Mouse (Mus musculus): ENCODE results near the gene Olfr1494.

Olfr1494 gene

DNA sequence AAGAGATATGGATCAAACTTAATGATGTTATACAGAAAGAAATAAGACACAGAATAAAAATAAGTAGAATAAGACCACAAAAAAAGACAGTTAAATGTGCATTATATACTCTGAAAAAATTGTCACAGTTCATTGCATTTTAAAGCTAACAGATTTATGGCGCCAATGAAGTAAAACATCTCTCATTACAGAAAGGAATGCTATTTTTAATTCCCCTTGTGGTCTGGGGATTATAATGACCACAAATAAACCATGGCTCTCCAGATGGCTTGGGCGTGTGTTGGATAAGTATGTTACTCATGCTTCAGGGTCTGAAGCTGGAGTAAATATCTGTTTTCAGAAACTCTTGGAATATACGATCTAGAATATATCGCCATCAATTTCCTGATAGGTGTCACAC, at the start of gene Olfr1494:
Gene Olfr1494 (plus strand): TSS at position 301 of the 400 bp plus-strand sequence.
- no peak for DNase-seq (ENCODE audit: low spot score in 2 of 2)

DNA sequence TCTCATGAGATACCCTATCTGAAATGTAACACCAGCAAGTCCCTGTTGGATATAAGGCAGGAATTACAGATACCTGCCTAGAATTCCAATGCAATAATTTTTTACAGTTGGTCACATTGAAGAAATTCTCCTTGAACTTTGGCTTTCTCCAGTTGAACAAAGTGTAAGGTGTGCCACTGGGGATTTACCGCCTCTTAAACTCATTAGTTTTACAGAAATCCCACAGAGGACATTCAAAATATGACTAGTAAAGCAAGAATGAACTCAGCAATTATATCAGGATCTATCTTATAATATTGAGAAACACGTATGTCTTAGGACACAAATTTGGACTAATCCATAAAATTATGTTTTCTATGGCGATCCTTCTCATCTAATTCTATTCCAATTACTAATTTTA, 42.6 kb upstream of the Olfr1494 start, which contains the start of gene Olfr1491:
Gene Olfr1491 (plus strand): TSS at position 301 of the 400 bp plus-strand sequence.
- DNase-seq (ENCODE audit: low spot score in 2 of 2), result no peak

DNA sequence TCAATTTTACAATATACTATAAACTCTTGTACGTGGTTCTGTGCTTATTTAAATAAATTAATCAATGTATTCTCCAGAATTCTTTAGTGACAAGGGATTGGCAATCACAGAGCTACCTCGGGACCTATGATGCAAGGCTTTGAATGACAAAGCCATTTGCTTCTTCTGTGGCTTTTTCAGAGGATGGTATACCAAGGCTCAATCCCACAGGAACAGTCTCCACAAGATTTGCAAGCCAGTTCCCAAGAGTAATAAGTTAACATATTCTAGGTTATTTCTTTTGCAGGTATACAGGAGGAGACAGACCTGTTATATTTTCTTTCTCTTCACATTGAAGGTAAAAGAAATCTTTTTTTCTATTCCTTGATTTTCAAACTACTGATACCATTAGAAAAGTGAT, 16.6 kb upstream of the Olfr1494 start, which contains the start of gene Olfr1493-ps1:
Gene Olfr1493-ps1 (plus strand): TSS at position 301 of the 400 bp plus-strand sequence.
- no peak for DNase-seq (ENCODE audit: low spot score in 2 of 2)

DNA sequence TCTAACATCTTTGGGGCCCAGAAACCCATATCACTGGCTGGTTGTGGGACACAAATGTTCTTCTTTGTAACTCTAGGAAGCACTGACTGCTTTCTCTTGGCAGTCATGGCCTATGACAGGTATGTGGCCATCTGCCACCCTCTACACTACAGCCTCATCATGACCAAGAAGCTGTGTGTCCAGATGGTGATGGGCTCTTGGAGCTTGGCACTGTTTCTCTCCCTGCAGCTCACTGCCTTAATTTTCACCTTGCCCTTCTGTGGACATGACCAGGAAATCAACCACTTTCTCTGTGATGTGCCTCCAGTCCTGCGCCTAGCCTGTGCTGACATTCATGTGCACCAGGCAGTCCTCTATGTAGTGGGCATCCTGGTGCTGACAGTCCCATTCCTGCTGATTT, 9.8 kb downstream of the Olfr1494 start:
- no peak for DNase-seq (ENCODE audit: low spot score in 2 of 2)

DNA sequence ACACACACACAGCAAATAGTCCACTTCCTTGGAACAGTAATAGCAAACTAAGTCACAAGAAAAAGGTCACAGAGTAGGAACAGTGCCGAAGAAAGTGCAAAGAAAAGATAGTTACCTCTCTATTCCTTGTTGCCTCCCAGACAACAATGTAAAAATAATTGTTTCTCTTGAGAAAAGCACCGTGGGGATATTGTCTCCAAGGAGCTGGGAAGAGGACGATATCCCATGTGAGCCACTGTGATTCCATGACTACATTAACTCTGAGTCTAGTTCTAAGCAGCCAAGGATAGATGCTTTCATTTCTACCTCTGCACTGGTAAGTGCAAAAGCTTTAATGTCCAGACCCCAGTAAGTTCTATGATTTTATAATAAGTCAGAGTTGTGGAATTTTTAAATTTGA, 24.8 kb downstream of the Olfr1494 start, which contains the start of gene Olfr1495:
Gene Olfr1495 (plus strand): TSS at position 301 of the 400 bp plus-strand sequence.
- DNase-seq (ENCODE audit: low spot score in 2 of 2), result no peak

DNA sequence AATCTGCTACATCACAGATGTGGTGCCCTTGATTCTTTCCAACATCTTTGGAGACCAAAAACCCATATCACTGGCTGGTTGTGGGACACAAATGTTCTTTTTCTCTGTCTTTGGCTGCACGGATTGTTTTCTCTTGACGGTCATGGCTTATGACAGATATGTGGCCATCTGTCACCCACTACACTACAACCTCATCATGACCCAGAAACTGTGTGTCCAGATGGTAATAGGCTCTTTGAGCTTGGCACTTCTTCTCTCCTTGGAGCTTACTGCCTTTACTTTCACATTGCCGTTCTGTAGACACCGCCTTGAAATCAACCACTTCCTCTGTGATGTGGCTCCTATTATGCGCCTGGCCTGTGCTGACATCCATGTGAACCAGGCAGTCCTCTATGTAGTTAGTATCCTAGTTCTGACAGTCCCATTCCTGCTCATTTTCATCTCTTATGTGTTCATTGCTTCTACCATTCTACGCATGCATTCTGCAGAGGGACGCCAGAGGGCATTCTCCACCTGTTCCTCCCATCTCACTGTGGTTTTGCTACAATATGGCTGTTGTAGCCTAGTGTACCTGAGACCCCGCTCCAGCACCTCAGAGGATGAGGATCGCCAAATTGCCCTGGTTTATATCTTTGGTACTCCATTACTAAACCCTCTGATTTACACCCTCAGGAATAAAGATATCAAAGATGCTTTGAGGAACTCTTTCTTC, 29.2 kb downstream of the Olfr1494 start:
- no peak for DNase-seq (ENCODE audit: low spot score in 2 of 2)

DNA sequence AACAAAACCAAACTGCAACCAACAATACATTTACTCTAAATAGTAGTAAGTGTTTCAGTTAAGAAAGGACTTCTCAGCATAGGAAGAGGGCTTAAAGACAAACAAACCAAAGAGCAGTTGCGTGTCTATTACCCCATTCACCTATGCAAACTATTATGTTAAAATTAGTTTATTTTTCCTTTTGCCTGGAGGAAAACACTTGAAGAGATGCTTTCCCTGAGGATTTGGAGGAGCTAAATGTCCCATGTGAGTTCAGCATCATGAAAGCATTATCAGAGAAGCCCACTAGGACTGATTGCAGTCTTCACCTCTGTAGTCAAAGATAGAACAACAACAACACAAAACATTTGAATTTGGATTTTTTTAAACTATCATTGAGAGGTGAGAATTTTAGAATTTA, 38.0 kb downstream of the Olfr1494 start, which contains the start of gene Olfr1496:
Gene Olfr1496 (plus strand): TSS at position 301 of the 400 bp plus-strand sequence.
- no peak for DNase-seq (ENCODE audit: low spot score in 2 of 2)

DNA sequence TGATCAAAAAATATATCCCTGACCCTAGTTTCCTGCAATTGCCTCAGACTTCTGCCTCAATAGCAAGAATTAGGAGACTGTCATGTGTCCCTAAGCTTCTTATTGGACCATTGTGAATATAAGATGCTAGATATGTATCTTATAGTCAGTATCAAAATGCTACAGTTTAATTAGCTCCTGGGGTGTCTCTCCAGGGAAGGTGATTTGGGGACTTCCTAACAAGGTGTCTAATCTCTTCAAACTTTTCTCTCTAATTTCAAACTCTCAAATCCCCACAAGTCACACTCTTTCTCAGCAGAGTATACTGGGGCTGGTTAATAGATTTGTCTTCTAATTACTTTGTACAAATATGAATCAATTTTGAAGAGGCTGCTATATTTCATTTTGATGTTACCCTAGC, 58.6 kb downstream of the Olfr1494 start, which contains the start of gene Olfr1497:
Gene Olfr1497 (minus strand): TSS at position 101 of the 400 bp plus-strand sequence.
- DNase-seq (ENCODE audit: low spot score in 2 of 2), result no peak

Data from left cerebral cortex, adult 9 months (tissue).